9 mouse cellular contexts compared by ENCODE assay signal in genomic region chr6:125601748-125602147, GRCm38 (mm10).
"Had no signal": no experiment of that assay in that cellular context is flagged by ENCODE, and none has a peak within 500 bp of the region (broad histone marks: within the 10 kb centered on the region; RNA-seq: fewer than 3 reads in every experiment).

No protein-coding gene starts in this region.

- DNase-seq: kidney, adult 18-20 months; lung, adult 18-20 months; thymus, postnatal 14 days had no signal

- ATAC-seq: midbrain, embryonic 13.5 days had no signal

- H3K9ac ChIP-seq: liver, embryonic 14.5 days; midbrain, embryonic 13.5 days; neural tube, embryonic 12.5 days had no signal

- H3K36me3 ChIP-seq: midbrain, embryonic 13.5 days; neural tube, embryonic 12.5 days had no signal

- H3K4me3 ChIP-seq: left cerebral cortex, adult 2 months; midbrain, embryonic 13.5 days; myocyte; neural tube, embryonic 12.5 days had no signal

- H3K27me3 ChIP-seq: neural tube, embryonic 12.5 days had no signal

- H3K4me2 ChIP-seq: midbrain, embryonic 13.5 days; neural tube, embryonic 12.5 days had no signal

- H3K9me3 ChIP-seq: midbrain, embryonic 13.5 days; neural tube, embryonic 12.5 days had no signal

- H3K27ac ChIP-seq: left cerebral cortex, adult 2 months; liver, embryonic 14.5 days; midbrain, embryonic 13.5 days; neural tube, embryonic 12.5 days; stomach, postnatal 0 days had no signal
